ENCODE assay signal across 9 mouse cellular contexts in the genomic region with DNA sequence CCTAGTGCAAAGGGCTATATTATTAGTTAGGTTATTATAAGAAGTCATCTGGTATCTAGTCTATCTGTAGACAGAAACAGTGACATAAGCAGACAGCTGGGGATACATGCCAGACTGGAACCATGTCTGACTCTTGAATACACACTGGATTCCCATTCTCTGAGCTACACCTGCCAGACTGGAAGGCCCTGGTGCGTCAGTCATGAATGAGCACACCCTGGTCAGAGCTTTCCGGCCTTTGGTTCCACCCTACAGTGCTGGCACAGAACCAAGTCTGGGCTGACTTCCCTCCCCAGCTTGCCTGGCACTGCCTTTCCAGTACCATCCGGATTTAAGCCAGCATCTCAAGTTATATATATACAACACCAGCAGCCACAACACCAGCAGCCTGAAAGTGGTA. TPM values are rescaled to one million over a fixed set of nuclear protein-coding genes. Genes with fewer than 3 reads are reported as not detected.
DNase-seq lines count a peak whose midpoint lies in the region; ATAC-seq and TF ChIP-seq lines count a peak whose summit lies in the region.
"Had no signal": no experiment of that assay in that cellular context is flagged by ENCODE, and none has a peak within 500 bp of the region (broad histone marks: within the 10 kb centered on the region; RNA-seq: fewer than 3 reads in every experiment).

No protein-coding gene starts in this region.

- no peaks in the 10 kb centered on the region for H3K27me3 ChIP-seq in hindbrain, postnatal 0 days (ENCODE audit: insufficient read depth, low read length)
- peaks cover 1% of the 10 kb centered on the region; the same call in 1 of the 2 replicates for H3K27me3 ChIP-seq in hindbrain, embryonic 12.5 days
- H3K27me3 ChIP-seq in midbrain, embryonic 15.5 days (replicated peaks), result no peaks in the 10 kb centered on the region
- peaks cover 11% of the 10 kb centered on the region; the same call in 1 of the 2 replicates for H3K27me3 ChIP-seq in hindbrain, embryonic 10.5 days (ENCODE audit: insufficient read depth, poor library complexity, severe bottlenecking)

- no peak overlapping the region for H3K9ac ChIP-seq in hindbrain, postnatal 0 days (replicated peaks; ENCODE audit: low read length)
- H3K9ac ChIP-seq in hindbrain, embryonic 12.5 days, result no peak overlapping the region
- no peak overlapping the region for H3K9ac ChIP-seq in midbrain, embryonic 15.5 days

- no peak for TF ChIP-seq CTCF in hindbrain, postnatal 0 days (IDR thresholded peaks at IDR 0.05; ENCODE audit: low read depth)

- H3K4me2 ChIP-seq in hindbrain, postnatal 0 days (ENCODE audit: low read depth, low read length), result no peak overlapping the region
- H3K4me2 ChIP-seq in hindbrain, embryonic 12.5 days (replicated peaks), result no peak overlapping the region
- no peak overlapping the region for H3K4me2 ChIP-seq in midbrain, embryonic 15.5 days

- WGBS in hindbrain, postnatal 0 days, result 35% methylated on average over 3 of the region's 3 CpGs
- 87% methylated on average over 3 of the region's 3 CpGs for WGBS in hindbrain, embryonic 12.5 days
- 79% methylated on average over 3 of the region's 3 CpGs for WGBS in midbrain, embryonic 15.5 days
- 84% methylated on average over 3 of the region's 3 CpGs for WGBS in hindbrain, embryonic 10.5 days

- no peaks in the 10 kb centered on the region for H3K4me1 ChIP-seq in hindbrain, postnatal 0 days (ENCODE audit: insufficient read depth, low read length)
- peaks cover 1% of the 10 kb centered on the region for H3K4me1 ChIP-seq in hindbrain, embryonic 12.5 days
- H3K4me1 ChIP-seq in midbrain, embryonic 15.5 days, result peaks cover 1% of the 10 kb centered on the region; the same call in 1 of the 2 replicates
- peaks cover 9% of the 10 kb centered on the region for H3K4me1 ChIP-seq in hindbrain, embryonic 10.5 days (replicated peaks)

- H3K27ac ChIP-seq in hindbrain, postnatal 0 days, result no peak overlapping the region
- no peak overlapping the region for H3K27ac ChIP-seq in hindbrain, embryonic 12.5 days
- H3K27ac ChIP-seq in midbrain, embryonic 15.5 days, result no peak overlapping the region
- H3K27ac ChIP-seq in hindbrain, embryonic 10.5 days, result no peak overlapping the region

- ATAC-seq in hindbrain, postnatal 0 days, result 0 out of 2 replicates have a peak, but pooled peaks have one; percentile 22
- ATAC-seq in hindbrain, embryonic 12.5 days (ENCODE audit: low FRiP score), result no peak
- peak; percentile 22 to 26; a peak in 2 of 4 replicates for ATAC-seq in hematopoietic stem cell, adult 5-6 weeks (replicated peaks in 1 of 2; ENCODE audit: insufficient read depth in 1 of 2, low FRiP score in 2 of 2, low TSS enrichment in 1 of 2, low read depth in 1 of 2, poor library complexity in 2 of 2, severe bottlenecking in 2 of 2)
- no peak for ATAC-seq in midbrain, embryonic 15.5 days (replicated peaks)
- ATAC-seq in megakaryocyte-erythroid progenitor cell, adult 5-6 weeks (replicated peaks; ENCODE audit: low FRiP score, low TSS enrichment, poor library complexity, severe bottlenecking), result no peak

- DNase-seq in hindbrain, postnatal 0 days (ENCODE audit: low spot score), result peak; percentile 54
- DNase-seq in cerebellum, adult 11-12 months, result peak; percentile 46
- DNase-seq in ovary, postnatal 14 days (ENCODE audit: low spot score), result peak; percentile 27
- DNase-seq in hindbrain, embryonic 10.5 days (ENCODE audit: low spot score), result no peak

- H3K4me3 ChIP-seq in hindbrain, postnatal 0 days (ENCODE audit: low read length), result no peak overlapping the region
- no peak overlapping the region for H3K4me3 ChIP-seq in hindbrain, embryonic 12.5 days
- no peak overlapping the region for H3K4me3 ChIP-seq in midbrain, embryonic 15.5 days
- H3K4me3 ChIP-seq in hindbrain, embryonic 10.5 days, result no peak overlapping the region

- no peaks in the 10 kb centered on the region for H3K9me3 ChIP-seq in hindbrain, postnatal 0 days (ENCODE audit: low read length)
- no peaks in the 10 kb centered on the region for H3K9me3 ChIP-seq in hindbrain, embryonic 12.5 days (replicated peaks)
- H3K9me3 ChIP-seq in midbrain, embryonic 15.5 days, result no peaks in the 10 kb centered on the region
- H3K9me3 ChIP-seq in hindbrain, embryonic 10.5 days, result no peaks in the 10 kb centered on the region

- no peaks in the 10 kb centered on the region for H3K36me3 ChIP-seq in hindbrain, postnatal 0 days (ENCODE audit: insufficient read depth, low read length)
- H3K36me3 ChIP-seq in hindbrain, embryonic 12.5 days, result no peaks in the 10 kb centered on the region
- H3K36me3 ChIP-seq in midbrain, embryonic 15.5 days (replicated peaks), result no peaks in the 10 kb centered on the region
- H3K36me3 ChIP-seq in hindbrain, embryonic 10.5 days, result no peaks in the 10 kb centered on the region

RNA-seq across cellular contexts. Expression of a gene that starts 3.8 kb away (rescaled TPM):
- 14.3 and 27.7 TPM in 2 replicates for total RNA-seq in hindbrain, postnatal 0 days (2014; rRNA removed)
- 18.8 and 19.9 TPM in 2 replicates for polyA plus RNA-seq in hindbrain, postnatal 0 days (2015; fragmentation: Nextera tagmentation; extraction: Ambion mirVana)
- 20.7 and 21.8 TPM in 2 replicates for polyA plus RNA-seq in hindbrain, embryonic 12.5 days (2016; fragmentation: Nextera tagmentation; extraction: Ambion mirVana)
- 160 and 179 TPM in 2 replicates for total RNA-seq in hematopoietic stem cell, adult 5-6 weeks (2017)
- polyA plus RNA-seq in midbrain, embryonic 15.5 days (2015; fragmentation: Nextera tagmentation; extraction: Ambion mirVana), result 21.9 and 25.0 TPM in 2 replicates
- total RNA-seq in megakaryocyte-erythroid progenitor cell, adult 5-6 weeks (2014; fragmentation: Nextera tagmentation), result 65.8 and 82.0 TPM in 2 replicates
- 114 and 144 TPM in 2 replicates for total RNA-seq in megakaryocyte-erythroid progenitor cell, adult 5-6 weeks (2017)
- polyA plus RNA-seq in hindbrain, embryonic 10.5 days (2016; fragmentation: Nextera tagmentation; extraction: Ambion mirVana), result 12.9 and 17.1 TPM in 2 replicates

RNA-seq across cellular contexts. Expression of a gene that starts 4.1 kb away (rescaled TPM):
- not detected in 2 replicates for total RNA-seq in hindbrain, postnatal 0 days (2014; rRNA removed)
- polyA plus RNA-seq in hindbrain, postnatal 0 days (2015; fragmentation: Nextera tagmentation; extraction: Ambion mirVana), result not detected in 2 replicates
- polyA plus RNA-seq in hindbrain, embryonic 12.5 days (2016; fragmentation: Nextera tagmentation; extraction: Ambion mirVana), result not detected in 2 replicates
- total RNA-seq in hematopoietic stem cell, adult 5-6 weeks (2017), result not detected in 2 replicates
- polyA plus RNA-seq in midbrain, embryonic 15.5 days (2015; fragmentation: Nextera tagmentation; extraction: Ambion mirVana), result not detected in 2 replicates
- total RNA-seq in megakaryocyte-erythroid progenitor cell, adult 5-6 weeks (2014; fragmentation: Nextera tagmentation), result not detected in 2 replicates
- not detected in 2 replicates for total RNA-seq in megakaryocyte-erythroid progenitor cell, adult 5-6 weeks (2017)
- not detected in 2 replicates for polyA plus RNA-seq in hindbrain, embryonic 10.5 days (2016; fragmentation: Nextera tagmentation; extraction: Ambion mirVana)
- total RNA-seq: gastrocnemius, postnatal 4 days had no signal

Comparison
In these comparisons a context has a peak if more than half of its experiments do, and no peak if none do; other contexts are left out.
1. ATAC-seq: peak in hindbrain, postnatal 0 days (single experiment) and hematopoietic stem cell, adult 5-6 weeks (2 of 2); none in hindbrain, embryonic 12.5 days (single experiment), midbrain, embryonic 15.5 days (single experiment) and megakaryocyte-erythroid progenitor cell, adult 5-6 weeks (single experiment).